Mouse (Mus musculus): ENCODE results near the gene Egln2.

Egln2 gene

DNA sequence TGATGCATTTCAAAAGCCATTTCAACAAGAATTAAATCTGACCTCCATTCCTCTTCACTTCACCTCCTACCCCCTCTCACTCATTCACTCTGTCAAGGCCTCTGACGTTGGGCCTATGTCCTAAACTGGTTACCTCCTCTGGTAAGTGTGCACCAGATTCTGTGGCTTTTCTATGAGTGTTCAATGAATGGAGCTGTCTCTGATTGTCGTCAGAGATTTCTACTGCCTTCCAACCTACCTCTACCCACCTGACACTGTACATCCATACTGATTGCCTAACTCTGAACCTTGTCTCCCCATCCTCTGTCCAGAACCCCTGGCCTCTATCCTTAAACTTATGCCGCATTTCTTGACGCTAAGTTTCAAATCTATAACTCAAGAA is 11.3 kb upstream of the Egln2 start:
- no peak for DNase-seq (ENCODE audit: low spot score in 2 of 2)

DNA sequence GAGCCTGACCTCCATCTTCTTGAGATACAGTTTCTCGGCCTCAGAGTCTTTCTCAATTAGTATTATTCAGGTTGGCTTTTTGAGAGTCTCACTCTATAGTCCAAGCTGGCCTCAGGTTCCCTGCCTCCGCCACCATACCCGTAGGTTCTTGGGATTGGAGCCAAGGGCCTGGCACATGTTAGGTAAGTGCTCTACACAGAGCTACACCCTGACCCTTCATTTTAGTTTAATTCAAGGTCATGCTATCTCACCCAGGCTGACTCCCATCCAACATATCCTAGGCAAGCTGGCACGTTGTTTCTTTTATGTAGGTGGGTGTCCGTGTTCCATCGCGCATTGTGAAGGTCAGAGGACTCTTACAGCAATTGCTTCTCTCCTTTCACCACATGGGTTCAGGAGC is 8.3 kb upstream of the Egln2 start:
- DNase-seq (ENCODE audit: low spot score in 2 of 2): no peak

DNA sequence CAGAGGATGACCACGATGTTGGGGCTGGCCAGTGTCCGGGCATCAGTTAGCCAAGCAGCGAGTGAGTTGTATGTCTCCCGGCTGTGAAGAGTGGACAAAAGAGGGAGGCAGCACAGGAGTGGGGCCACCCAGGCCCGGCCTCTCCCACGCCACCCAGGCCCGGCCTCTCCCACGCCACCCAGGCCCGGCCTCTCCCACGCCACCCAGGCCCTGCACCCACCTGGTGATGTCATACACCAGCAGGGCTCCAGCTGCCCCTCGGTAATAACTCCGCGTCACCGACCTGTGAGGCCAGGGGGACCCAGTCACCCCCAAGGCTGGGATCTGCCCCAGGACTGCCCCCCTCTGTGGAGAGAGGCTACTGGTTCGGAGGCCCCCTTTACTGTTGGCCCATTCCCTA is 7.9 kb upstream of the Egln2 start:
- DNase-seq (ENCODE audit: low spot score in 2 of 2): no peak

DNA sequence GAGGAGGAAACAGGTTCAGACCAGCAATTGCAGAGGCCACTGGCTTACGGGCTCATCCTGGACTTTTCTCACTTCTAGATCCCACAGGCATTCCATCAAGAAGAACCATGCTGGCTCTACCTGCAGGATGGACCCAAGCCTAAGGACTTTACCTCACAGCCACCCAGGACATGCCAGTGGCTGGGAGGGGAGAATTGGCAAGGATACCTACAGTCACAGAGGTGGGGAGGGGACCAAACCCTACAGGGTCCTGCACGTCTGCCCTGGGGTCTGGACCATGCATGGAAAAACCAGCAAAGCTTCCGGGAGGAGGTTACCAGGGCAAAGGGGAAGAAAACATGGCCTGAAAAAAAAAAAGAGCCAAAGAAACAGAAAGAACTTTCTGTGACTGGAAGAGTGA is 4.4 kb upstream of the Egln2 start:
- no peak for DNase-seq (ENCODE audit: low spot score in 2 of 2)

DNA sequence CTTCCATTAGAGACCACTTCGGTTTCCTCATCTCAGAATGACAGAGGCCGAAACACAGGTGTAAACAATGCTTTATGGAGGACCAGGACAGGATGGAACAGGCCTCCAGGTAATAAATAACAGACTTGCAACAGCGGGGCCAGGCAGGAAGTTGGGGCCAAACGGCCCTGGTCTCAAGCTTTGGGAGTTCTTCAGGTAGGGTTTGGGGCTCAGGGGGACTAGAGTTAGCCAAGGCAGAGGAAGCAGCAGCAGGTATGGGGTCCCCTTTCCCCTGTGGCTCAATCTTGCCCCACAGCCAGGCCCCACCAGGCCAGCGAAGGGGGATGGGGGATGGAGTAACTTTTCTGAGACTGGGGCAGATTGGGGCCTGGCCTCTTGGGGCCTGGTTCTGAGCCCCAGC is 1.8 kb upstream of the Egln2 start:
- no peak for DNase-seq (ENCODE audit: low spot score in 2 of 2)

DNA sequence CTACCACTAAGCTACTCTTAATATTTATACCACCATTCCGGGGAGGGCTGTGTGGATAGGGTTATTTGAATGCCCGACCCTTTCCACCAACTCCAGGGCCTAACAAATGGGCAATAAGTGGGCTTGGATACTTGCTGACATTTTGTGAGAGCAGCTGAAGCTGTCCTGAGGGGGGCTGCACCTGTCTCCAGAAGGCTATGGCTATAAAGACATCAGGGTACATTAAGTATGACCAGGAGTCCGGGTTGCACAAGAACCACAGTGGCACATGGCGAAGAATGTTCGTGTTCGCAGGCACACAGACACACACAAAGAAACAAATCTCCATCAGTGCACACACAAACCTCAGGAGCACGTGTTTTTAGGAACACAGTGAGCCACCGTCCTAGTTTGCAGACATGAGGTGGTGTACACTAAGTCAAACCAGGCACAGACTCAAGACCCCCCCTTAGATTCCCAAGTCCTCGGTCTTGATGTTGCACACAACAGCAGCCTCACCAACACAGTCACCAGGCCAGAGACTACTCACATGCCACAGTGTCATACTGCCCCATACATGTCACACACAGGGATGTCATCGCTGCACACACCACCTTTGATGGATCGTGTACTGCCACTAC is 983 bp upstream of the Egln2 start:
- no peak for DNase-seq (ENCODE audit: low spot score in 2 of 2)

DNA sequence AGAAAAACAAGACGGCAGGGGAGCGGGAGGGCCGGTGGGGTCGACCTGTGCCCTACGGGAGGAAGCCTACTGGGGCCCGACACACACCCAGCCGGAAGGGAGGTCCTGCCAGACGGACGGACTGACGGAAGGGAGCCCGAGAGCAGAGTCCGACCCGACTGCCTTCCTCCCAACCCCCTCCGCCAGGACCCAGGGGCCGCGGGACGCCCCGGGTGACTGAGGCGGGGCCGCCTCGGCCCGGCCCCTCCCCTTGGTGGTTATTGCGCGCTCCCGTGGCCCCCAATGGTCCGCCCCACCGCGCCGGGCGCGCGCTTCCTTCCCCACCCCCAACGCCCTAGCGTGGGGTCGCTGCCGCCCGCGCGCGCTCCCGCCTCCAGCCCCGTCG is 381 bp downstream of the Egln2 start:
- DNase-seq (ENCODE audit: low spot score in 2 of 2): peak; percentile 71 to 84

DNA sequence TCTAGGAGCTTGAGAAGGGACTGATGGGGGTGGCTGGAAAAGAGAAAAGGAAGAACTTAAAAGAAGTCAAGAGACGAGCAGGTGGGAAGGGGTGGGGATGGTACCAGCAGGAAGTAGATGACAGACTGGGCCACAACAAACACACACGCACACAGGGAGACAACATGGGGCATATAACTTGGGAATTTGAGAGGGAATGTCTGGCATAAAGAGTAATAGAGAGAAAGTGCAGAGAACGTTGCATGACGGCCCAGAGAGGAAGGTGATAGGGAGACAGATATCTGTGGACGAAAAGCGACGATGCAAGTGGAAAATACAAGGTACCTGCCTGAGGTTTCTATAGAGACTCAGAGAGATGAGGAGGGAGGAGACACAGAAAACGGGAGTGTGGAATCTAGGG is 906 bp downstream of the Egln2 start:
- DNase-seq (ENCODE audit: low spot score in 2 of 2): no peak

DNA sequence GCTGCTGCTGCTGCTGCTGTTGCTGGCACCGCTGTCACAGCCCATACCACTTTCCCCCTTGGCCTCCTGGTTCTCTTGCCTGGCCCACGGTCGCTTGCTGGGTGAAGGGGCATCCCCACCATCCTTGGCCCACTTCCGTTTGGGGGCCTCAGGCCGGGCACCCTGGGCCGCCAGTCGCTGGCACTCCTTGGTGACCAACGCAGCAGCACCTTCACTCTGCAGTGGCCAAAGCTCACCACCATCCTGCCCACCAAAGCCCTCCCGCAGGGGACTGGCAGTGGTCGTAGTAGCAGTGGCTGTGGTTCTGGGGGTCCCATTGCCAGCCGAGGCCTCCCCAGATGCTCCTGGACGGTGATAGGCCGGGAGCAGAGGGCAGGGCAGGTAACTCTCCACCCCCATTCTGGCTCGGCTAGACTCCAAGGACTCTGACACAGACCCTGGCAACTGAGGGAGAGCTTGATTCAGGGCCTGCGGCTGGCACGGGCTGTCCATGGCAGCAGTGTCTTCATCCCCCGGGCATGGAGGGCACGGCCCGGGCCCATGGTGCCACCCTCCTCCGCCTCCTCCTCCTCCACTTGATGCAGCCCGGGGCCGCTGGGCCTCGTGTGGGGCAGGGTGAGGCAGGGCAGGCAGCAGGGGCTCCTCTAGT is 1.5 kb downstream of the Egln2 start:
- DNase-seq (ENCODE audit: low spot score in 2 of 2): peak in 1 of 2 experiments; percentile 44

DNA sequence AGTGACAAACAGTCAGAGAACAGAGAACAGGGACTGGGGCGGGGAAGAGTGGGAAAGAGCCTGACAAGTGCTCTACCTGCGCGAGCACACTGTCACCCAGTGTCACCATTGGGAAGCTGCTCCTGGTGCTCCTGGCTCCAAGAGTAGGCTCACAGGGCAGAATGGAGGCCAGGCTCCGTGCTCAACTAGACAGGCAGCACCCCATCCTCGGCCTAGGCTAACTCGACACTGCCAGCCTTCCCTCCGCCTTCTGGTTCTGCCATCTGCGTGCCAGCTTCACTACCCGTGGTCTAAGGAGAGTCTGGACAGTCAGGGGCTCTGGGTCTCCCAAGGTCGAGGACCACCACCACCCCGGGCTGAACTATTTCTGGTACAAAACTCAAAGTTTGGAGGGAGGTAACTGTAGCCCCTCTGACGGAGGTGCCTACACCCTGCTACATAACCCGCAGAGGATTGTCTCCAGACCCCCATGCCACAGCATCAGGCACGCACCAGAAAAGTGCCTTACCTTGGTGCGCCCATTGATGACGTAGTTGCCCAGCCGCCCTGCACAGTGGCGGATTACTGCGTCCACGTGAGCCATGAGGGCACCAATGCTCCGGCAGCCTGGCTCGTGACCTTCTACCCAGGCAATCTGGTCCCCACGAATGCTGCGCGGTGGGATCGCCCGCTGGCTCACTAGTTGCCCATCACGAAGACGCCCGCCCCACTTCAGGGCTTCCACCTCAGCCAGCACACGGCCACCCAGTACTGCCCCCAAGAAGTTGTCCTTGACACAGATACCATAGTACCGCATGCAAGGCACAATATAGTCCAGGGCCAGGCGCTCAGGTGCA is 2.3 kb downstream of the Egln2 start:
- no peak for DNase-seq (ENCODE audit: low spot score in 2 of 2)

DNA sequence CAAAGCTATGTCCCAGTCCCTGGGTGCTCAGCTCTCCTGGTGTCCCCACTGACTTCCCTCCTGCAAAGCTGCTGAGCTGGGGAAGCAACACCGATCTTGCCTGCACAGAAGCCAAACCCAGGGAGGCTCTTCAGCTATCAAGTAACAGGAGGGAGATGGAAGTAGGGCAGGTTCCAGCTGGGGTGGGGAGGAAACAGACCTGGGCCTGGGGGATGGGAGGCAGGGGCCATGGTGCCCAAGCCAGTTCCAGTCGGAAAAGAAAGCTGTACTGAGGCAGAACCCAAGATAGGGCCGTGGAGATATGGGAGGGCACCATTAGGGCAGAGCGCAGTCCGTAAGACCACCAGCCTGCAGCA is 3.2 kb downstream of the Egln2 start:
- no peak for DNase-seq (ENCODE audit: low spot score in 2 of 2)

DNA sequence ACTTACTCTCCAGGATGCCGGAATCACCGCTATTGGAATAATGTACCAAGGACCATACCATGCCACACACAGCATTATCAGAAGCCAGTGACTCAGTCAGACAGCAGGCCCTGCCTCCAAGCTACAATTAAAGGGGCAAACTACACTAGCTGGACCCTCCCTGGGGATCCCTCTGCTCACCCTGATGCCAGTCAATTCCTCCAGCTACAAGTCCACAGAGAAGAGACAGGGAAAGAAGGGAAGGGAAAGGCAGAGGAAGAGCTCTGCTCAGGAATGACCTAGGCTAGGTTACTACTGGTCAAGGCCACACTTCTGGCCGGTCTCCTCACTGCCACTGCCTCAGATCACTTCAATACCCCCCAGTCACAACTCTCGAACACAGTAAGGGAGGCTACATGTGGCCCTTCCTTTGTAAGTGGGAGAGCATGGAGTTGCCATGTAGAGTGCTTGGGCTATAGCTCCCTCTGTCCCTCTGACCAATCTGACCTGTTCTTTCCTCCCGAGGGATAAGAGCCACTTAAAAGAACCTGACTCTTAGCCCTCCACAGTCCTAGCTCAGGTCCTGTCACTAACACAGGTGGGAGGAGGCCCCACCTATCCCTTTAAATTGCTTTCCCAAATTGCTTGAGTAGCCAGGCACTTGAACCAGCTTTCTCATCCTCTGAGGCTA is 3.7 kb downstream of the Egln2 start:
- no peak for DNase-seq (ENCODE audit: low spot score in 2 of 2)

DNA sequence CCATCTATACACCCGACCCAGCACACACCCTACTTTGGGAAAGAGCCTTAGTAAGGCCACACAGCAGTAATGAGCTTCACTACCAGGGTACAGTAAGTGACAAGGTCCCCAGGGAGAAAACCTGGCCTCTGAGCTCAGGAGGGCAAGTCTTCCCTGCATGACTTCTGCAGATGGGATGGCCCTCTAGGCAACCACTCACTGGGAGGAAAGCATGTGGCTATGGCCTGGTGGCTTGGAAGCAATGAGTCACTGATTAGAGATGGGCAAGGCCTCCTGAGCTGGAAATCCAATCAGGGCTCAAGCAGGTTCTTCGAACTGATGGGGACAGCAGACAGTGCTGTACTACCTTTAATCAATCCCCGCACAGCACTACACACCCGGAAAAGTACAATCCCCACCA is 4.9 kb downstream of the Egln2 start:
- DNase-seq (ENCODE audit: low spot score in 2 of 2): no peak

DNA sequence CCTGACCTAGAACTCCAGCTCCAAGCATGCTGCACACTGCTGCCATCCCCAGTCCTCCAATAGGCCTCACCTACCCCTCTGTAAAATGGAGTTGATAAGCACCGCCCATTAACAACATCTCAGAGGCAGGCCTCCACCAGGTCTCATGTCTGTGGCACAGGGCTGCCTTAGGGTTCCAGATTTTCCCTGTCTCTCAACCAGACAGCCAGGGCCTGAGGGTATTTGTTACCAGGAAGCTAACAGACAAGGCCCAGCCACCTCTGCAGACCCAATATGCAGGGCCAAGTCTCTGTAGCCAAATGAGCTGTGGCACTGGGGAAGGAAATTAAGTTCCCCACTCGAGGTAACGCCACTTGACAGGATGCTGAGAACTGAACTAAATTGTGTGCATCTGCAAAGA is 5.7 kb downstream of the Egln2 start:
- DNase-seq (ENCODE audit: low spot score in 2 of 2): no peak

DNA sequence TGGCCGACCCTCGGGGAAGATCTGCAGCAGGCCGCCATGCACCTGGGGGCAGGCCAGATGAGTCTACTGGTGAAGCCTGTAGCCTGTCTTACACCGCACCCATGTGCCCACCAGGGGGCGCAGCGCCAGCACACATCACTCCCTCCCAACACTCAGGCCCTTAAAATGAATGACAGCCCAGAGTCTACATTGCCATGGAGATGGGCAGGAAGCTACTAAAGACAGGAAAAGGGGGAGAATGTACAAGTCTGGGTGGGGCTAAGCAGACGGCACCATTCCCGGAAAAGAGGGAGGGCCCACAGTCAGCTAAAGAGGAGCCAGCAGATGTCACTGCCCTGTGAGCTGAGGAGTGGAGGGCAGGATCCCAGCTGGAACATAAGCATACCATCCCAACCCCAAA is 6.7 kb downstream of the Egln2 start:
- peak; percentile 74 to 84 for DNase-seq (ENCODE audit: low spot score in 2 of 2)

DNA sequence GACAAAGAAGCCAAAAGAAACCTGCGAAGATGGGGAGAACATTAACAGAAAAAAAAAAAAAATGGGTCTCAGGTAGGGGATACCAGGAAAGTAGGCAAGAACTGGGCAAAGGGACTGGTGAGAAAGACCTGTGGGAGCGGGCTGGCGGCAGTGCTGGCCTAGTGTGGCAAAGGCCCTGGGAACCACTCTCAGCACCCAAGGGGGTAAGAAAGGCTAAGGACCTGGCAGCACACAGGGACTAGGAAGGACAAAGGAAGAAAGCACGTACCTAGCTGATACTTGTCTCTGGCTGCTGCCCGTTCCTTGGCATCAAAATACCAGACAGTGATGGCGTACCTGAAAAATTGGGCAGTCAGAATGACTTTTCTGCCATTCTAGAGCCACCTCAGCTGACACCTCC is 7.3 kb downstream of the Egln2 start:
- no peak for DNase-seq (ENCODE audit: low spot score in 2 of 2)

DNA sequence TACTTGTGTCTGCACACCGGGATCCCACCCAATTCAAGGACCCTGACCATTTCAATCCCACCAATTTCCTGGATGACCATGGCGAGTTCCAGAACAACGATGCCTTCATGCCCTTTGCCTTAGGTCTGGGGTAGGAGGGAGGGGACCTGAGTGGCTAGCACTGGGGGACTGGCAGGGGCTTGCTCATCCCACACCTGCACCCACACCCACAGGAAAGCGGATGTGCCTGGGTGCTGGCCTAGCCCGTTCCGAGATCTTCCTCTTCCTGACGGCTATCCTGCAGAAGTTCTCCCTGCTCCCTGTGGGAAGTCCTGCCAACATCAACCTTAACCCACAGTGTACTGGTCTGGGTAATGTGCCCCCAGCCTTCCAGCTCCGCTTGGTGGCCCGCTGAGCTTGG is 8.4 kb downstream of the Egln2 start:
- DNase-seq (ENCODE audit: low spot score in 2 of 2): no peak

DNA sequence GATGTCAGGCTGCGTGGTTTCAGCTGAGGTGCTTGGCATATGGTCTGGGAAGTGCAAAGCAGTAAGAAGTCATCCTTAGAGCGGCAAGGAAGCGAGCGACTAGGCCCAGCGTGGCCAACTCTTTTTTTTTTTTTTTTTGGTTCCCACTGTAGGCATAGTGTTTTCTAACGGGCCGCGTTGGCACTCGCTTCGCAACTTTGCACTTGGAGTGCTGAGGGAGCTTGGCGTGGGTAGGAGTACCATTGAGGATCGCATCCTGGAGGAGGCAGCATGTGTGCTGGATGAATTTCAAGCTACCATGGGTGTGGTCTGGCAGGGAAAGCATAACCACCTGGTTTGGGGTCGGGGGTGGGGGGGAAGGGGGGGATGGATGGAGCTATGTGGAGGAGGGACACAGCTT is 10.6 kb downstream of the Egln2 start:
- DNase-seq (ENCODE audit: low spot score in 2 of 2): no peak

DNA sequence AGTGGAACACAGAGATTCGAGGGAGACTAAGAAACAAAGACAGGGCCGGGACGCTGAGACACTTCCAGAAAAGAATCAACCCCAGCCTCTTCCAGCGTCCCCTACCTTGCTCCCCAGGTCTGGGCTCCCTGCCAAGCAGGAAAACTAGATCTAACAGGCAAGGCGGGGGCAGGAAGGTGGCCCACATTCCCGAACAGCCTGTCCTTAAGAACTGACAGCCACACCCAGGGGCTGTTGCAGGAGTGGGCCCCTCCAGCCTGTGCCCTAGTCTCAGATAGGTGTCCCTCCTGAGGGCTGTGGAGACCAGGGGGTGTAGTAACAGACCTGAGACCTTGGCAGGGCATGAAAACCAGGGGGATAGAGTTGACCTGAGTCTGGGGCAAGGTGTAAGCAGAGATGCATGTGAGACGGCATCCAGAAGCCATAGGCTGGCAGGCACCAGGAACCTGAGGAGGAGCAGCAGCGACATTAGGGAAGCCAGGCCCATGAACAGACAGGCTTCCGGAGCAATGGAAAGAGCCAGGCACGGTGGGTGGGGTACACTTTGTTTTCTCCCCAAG is 13.3 kb downstream of the Egln2 start, which contains the start of gene Cyp2t4:
Gene Cyp2t4 (plus strand): TSS at position 510 of the 560 bp plus-strand sequence.
- peak in 1 of 2 experiments; percentile 43 for DNase-seq (ENCODE audit: low spot score in 2 of 2)

DNA sequence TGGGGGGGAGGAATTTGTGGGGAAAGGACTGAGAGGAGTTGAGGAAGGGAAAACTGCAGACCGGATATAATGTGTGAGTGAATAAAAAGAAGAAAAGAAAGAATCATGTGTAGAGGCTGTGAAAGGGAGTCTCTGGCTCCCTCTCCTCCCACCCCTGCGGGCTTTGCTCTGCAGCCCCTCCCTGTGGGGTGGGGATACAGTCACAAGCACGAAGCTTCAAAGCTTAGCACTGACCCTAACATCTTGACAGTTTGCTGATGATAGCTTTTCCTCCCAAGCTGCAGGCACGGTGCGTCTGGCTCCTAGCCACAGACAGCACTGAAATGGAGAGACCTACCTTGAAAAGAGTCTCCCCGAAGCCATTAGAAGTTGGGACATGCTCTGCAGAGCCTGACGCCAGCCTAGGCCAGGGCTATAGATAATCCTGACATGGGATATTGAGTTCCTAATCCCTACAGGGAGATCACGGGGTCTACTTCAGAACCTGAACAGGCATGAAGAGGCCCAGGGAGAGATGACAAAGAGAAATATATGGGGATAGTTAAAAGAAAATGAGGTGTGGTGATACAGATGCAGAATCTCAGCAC is 30.1 kb downstream of the Egln2 start:
- DNase-seq (ENCODE audit: low spot score in 2 of 2): no peak

DNA sequence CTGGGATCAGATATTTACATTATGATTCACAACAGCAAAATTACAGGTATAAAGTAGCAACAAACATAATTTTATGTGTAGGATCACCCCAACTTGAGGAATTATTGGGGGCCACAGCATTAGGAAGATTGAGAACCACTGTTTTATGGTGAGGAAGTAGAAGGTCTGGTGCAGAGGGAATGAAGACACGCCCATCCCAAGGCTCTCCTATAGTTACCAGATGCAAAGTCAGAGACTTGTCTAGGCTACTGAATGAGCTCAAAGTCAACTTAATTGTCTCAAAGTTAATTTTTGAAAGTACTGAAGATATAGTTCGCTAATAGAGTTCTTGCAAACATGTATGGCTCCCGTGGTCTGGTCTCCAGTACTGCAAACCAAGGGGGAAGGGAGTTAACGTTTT is 32.8 kb downstream of the Egln2 start:
- no peak for DNase-seq (ENCODE audit: low spot score in 2 of 2)

DNA sequence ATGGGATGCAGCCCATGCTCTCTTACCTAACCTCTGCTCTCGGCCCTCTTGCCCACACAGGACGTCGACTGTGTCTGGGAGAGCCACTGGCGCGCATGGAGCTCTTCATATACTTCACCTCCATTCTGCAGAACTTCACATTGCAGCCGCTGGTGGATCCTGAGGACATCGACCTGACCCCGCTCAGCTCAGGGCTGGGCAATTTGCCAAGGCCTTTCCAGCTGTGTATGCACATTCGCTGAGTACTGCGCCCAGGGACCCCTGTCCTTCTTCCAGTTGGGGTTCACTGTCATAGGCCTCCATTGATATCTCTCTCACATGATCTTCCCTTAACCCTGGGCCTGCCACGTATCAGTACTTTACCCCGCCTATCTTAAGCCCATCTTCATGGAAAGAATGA is 33.4 kb downstream of the Egln2 start:
- DNase-seq (ENCODE audit: low spot score in 2 of 2): no peak
